Mouse (Mus musculus): Measurements from ENCODE around the gene Hsd17b1. TPM values are rescaled to one million over a fixed set of nuclear protein-coding genes. Genes with fewer than 3 reads are reported as not detected.
A peak's percentile ranks its signal among the peaks of the same experiment; 100 is the strongest.

Gene Hsd17b1
- total RNA-seq, 2 experiments from 2014 or later = 1.5 to 7.4 TPM

- ATAC-seq (replicated peaks; ENCODE audit: poor library complexity, severe bottlenecking) = no peak
These were observed 6.0 kb downstream of the Hsd17b1 start for GRCm38 (mm10) chr11:101084246-101084645.

GRCm38 (mm10) chr11:101084811-101085210, 6.6 kb downstream of the Hsd17b1 start:
- no peak for ATAC-seq (replicated peaks; ENCODE audit: poor library complexity, severe bottlenecking)

- no peak for ATAC-seq (replicated peaks; ENCODE audit: poor library complexity, severe bottlenecking)
These were observed 7.6 kb downstream of the Hsd17b1 start for GRCm38 (mm10) chr11:101085617-101086322.

- no peak for ATAC-seq (replicated peaks; ENCODE audit: poor library complexity, severe bottlenecking)
These were observed 8.1 kb downstream of the Hsd17b1 start for GRCm38 (mm10) chr11:101086323-101086674.

- ATAC-seq (replicated peaks; ENCODE audit: poor library complexity, severe bottlenecking) = peak; percentile 51
These were observed 8.8 kb downstream of the Hsd17b1 start, which contains the start of gene Mlx for GRCm38 (mm10) chr11:101086756-101087681. Gene Mlx (plus strand): TSS chr11:101087277.

- no peak for ATAC-seq (replicated peaks; ENCODE audit: poor library complexity, severe bottlenecking)
These were observed 9.5 kb downstream of the Hsd17b1 start for GRCm38 (mm10) chr11:101087682-101088055.

- peak; percentile 36 for ATAC-seq (replicated peaks; ENCODE audit: poor library complexity, severe bottlenecking)
These were observed 11.7 kb downstream of the Hsd17b1 start for GRCm38 (mm10) chr11:101089931-101090330.

- peak; percentile 6; the same call in 1 of the 2 replicates for ATAC-seq (replicated peaks; ENCODE audit: poor library complexity, severe bottlenecking)
These were observed 16.7 kb downstream of the Hsd17b1 start for GRCm38 (mm10) chr11:101094930-101095313.

GRCm38 (mm10) chr11:101095314-101096024, 17.3 kb downstream of the Hsd17b1 start, which contains the start of gene Psmc3ip:
Gene Psmc3ip (minus strand): TSS chr11:101095436.
- ATAC-seq (replicated peaks; ENCODE audit: poor library complexity, severe bottlenecking) = peak; percentile 97

- no peak for ATAC-seq (replicated peaks; ENCODE audit: poor library complexity, severe bottlenecking)
These were observed 20.0 kb downstream of the Hsd17b1 start for GRCm38 (mm10) chr11:101098231-101098630.

- ATAC-seq (replicated peaks; ENCODE audit: poor library complexity, severe bottlenecking) = no peak
These were observed 24.8 kb downstream of the Hsd17b1 start for GRCm38 (mm10) chr11:101103011-101103410.

- ATAC-seq (replicated peaks; ENCODE audit: poor library complexity, severe bottlenecking) = no peak
These were observed 31.1 kb downstream of the Hsd17b1 start for GRCm38 (mm10) chr11:101109351-101109750.

- ATAC-seq (replicated peaks; ENCODE audit: poor library complexity, severe bottlenecking) = no peak
These were observed 32.5 kb downstream of the Hsd17b1 start for GRCm38 (mm10) chr11:101110708-101111107.

GRCm38 (mm10) chr11:101111178-101111577, 33.0 kb downstream of the Hsd17b1 start:
- ATAC-seq (replicated peaks; ENCODE audit: poor library complexity, severe bottlenecking) = no peak

GRCm38 (mm10) chr11:101112186-101112585, 34.0 kb downstream of the Hsd17b1 start:
- ATAC-seq (replicated peaks; ENCODE audit: poor library complexity, severe bottlenecking) = no peak

GRCm38 (mm10) chr11:101115564-101115963, 37.4 kb downstream of the Hsd17b1 start:
- peak; percentile 68 for ATAC-seq (replicated peaks; ENCODE audit: poor library complexity, severe bottlenecking)

GRCm38 (mm10) chr11:101118105-101118504, 39.9 kb downstream of the Hsd17b1 start:
- no peak for ATAC-seq (replicated peaks; ENCODE audit: poor library complexity, severe bottlenecking)

- ATAC-seq (replicated peaks; ENCODE audit: poor library complexity, severe bottlenecking) = no peak
These were observed 41.0 kb downstream of the Hsd17b1 start for GRCm38 (mm10) chr11:101119131-101119760.

GRCm38 (mm10) chr11:101119761-101120544, 41.7 kb downstream of the Hsd17b1 start, which contains the start of the genes Retreg3 and Tubg1:
Gene Retreg3 (minus strand): TSS chr11:101119893.
Gene Tubg1 (plus strand): TSS chr11:101119938.
- peak; percentile 80 for ATAC-seq (replicated peaks; ENCODE audit: poor library complexity, severe bottlenecking)
